Mouse (Mus musculus) cerebellum, adult (tissue): ENCODE results near the gene Gm5148.
A peak's percentile ranks its signal among the peaks of the same experiment; 100 is the strongest.

ENCODE experiments used
- ATAC-seq: cut with Nextera tagmentation; 2 replicates; pipeline ENCODE4 v1.9.2; 2017; ENCODE audit warnings: mild to moderate bottlenecking, moderate library complexity, mixed read lengths; ENCODE audit not compliant: insufficient number of reproducible peaks, low FRiP score, low TSS enrichment

The Gm5148 gene

GRCm38 (mm10) chr3:37738171-37738950 is 14.1 kb upstream of the Gm5148 start:
- no peak for ATAC-seq

- ATAC-seq, result no peak
These were observed 13.1 kb upstream of the Gm5148 start for GRCm38 (mm10) chr3:37737407-37737806.

GRCm38 (mm10) chr3:37735166-37735565 is 10.9 kb upstream of the Gm5148 start:
- ATAC-seq, result no peak

GRCm38 (mm10) chr3:37729142-37729541 is 4.9 kb upstream of the Gm5148 start:
- no peak for ATAC-seq

GRCm38 (mm10) chr3:37728112-37729100 is 4.1 kb upstream of the Gm5148 start:
- ATAC-seq, result no peak

GRCm38 (mm10) chr3:37727392-37727791 is 3.1 kb upstream of the Gm5148 start:
- no peak for ATAC-seq

- ATAC-seq, result no peak
These were observed 2.3 kb upstream of the Gm5148 start for GRCm38 (mm10) chr3:37726501-37727140.

GRCm38 (mm10) chr3:37724946-37725735 is 851 bp upstream of the Gm5148 start:
- ATAC-seq, result no peak

GRCm38 (mm10) chr3:37723662-37724170 is 574 bp downstream of the Gm5148 start:
- ATAC-seq, result peak; percentile 24

GRCm38 (mm10) chr3:37723061-37723521 is 1.2 kb downstream of the Gm5148 start:
- ATAC-seq, result no peak

GRCm38 (mm10) chr3:37722487-37723060 is 1.7 kb downstream of the Gm5148 start:
- no peak for ATAC-seq

GRCm38 (mm10) chr3:37716992-37717391 is 7.3 kb downstream of the Gm5148 start:
- no peak for ATAC-seq

- no peak for ATAC-seq
These were observed 8.6 kb downstream of the Gm5148 start for GRCm38 (mm10) chr3:37715734-37716133.

- ATAC-seq, result peak; percentile 67
These were observed 11.8 kb downstream of the Gm5148 start for GRCm38 (mm10) chr3:37712501-37712900.

GRCm38 (mm10) chr3:37711639-37712038 is 12.7 kb downstream of the Gm5148 start:
- ATAC-seq, result no peak

GRCm38 (mm10) chr3:37707801-37708200 is 16.5 kb downstream of the Gm5148 start:
- ATAC-seq, result peak; percentile 62

GRCm38 (mm10) chr3:37706439-37706838 is 17.9 kb downstream of the Gm5148 start:
- ATAC-seq, result no peak

GRCm38 (mm10) chr3:37705436-37705835 is 18.9 kb downstream of the Gm5148 start:
- ATAC-seq, result no peak

GRCm38 (mm10) chr3:37704701-37705279 is 19.5 kb downstream of the Gm5148 start:
- no peak for ATAC-seq
